Mouse (Mus musculus) MEL (cell line): ENCODE results near the gene Clptm1.

ENCODE experiments used
- CTCF ChIP-seq, 3 experiments: IDR thresholded peaks in 2 of 3; conservative IDR thresholded peaks in 1 of 3; 2 replicates each; pipeline ENCODE4 v1.5.1; 2011 to 2012; ENCODE audit warnings: low read length in 3 of 3, low read depth in 2 of 3, mild to moderate bottlenecking in 2 of 3, improper control_type of control experiment in 1 of 3, inconsistent platforms in 1 of 3, mixed read lengths in 1 of 3, moderate library complexity in 1 of 3; ENCODE audit not compliant: control insufficient read depth in 1 of 3, insufficient read depth in 1 of 3, poor library complexity in 1 of 3, severe bottlenecking in 1 of 3
- ELF1 ChIP-seq: IDR thresholded peaks from 2 replicates; pipeline ENCODE4 v1.6.1; 2014; ENCODE audit warnings: low read depth, mild to moderate bottlenecking, inconsistent platforms, low read length, improper control_type of control experiment, moderate library complexity
- EP300 ChIP-seq, 2 experiments: IDR thresholded peaks; 2 replicates each; pipeline ENCODE4 v1.6.1; 2011; ENCODE audit warnings: improper control_type of control experiment in 2 of 2, low read length in 2 of 2, low read depth in 1 of 2, mild to moderate bottlenecking in 1 of 2
- JUND ChIP-seq: IDR thresholded peaks from 2 replicates; pipeline ENCODE4 v1.6.1; 2011; ENCODE audit warnings: low read depth, mild to moderate bottlenecking, improper control_type of control experiment, low read length
- POLR2AphosphoS5 ChIP-seq: IDR thresholded peaks from 2 replicates; pipeline ENCODE4 v1.6.1; 2012; ENCODE audit warnings: low read depth, borderline replicate concordance, mild to moderate bottlenecking, inconsistent platforms, low read length, moderate library complexity, mixed read lengths
- TCF12 ChIP-seq: IDR thresholded peaks from 2 replicates; pipeline ENCODE4 v1.6.1; 2014; ENCODE audit warnings: low read depth, mild to moderate bottlenecking, inconsistent platforms, low read length, improper control_type of control experiment, moderate library complexity
- ZKSCAN1 ChIP-seq: IDR thresholded peaks from 2 replicates; pipeline ENCODE4 v1.6.1; 2012; ENCODE audit warnings: low read depth, mild to moderate bottlenecking, inconsistent platforms, low read length, improper control_type of control experiment, moderate library complexity
- ZMIZ1 ChIP-seq: IDR thresholded peaks from 2 replicates; pipeline ENCODE4 v1.6.1; 2012; ENCODE audit warnings: low read depth, mild to moderate bottlenecking, inconsistent platforms, low read length, improper control_type of control experiment, moderate library complexity

GRCm38 (mm10) chr7:19677872-19678271, 13.0 kb upstream of the Clptm1 start, which contains the start of gene Apoc2:
- TF ChIP-seq ZMIZ1 (no peak), CTCF (IDR thresholded peaks at IDR 0.05 in 2 of 3, conservative IDR thresholded peaks at IDR 0.05 in 1 of 3; ENCODE audit: control insufficient read depth in 1 of 3, insufficient read depth in 1 of 3, low read depth in 2 of 3, low read length in 3 of 3, poor library complexity in 1 of 3, severe bottlenecking in 1 of 3) (no peak), POLR2AphosphoS5 (no peak), JUND (no peak), EP300 (IDR thresholded peaks at IDR 0.05; ENCODE audit: low read depth in 1 of 2, low read length in 2 of 2) (no peak), TCF12 (no peak), ZKSCAN1 (no peak), ELF1 (no peak)
